Mouse (Mus musculus): Measurements from ENCODE around the gene Dis3l. TPM values are rescaled to one million over a fixed set of nuclear protein-coding genes. Genes with fewer than 3 reads are reported as not detected.
A peak's percentile ranks its signal among the peaks of the same experiment; 100 is the strongest.

The Dis3l gene
- polyA plus RNA-seq, 1 experiment from 2014 or later, result 13.9 TPM

GRCm38 (mm10) chr9:64376380-64376779 is 35.3 kb upstream of the Dis3l start:
- ATAC-seq (replicated peaks; ENCODE audit: low FRiP score, low read depth), result no peak
- H3K9me3 ChIP-seq (replicated peaks; ENCODE audit: low read length), result no peaks in the 10 kb centered on the region
- 75% methylated on average over 2 of the region's 2 CpGs for WGBS
- no peaks in the 10 kb centered on the region for H3K4me1 ChIP-seq (replicated peaks; ENCODE audit: insufficient read depth, low read length)
- H3K4me3 ChIP-seq (replicated peaks; ENCODE audit: low read depth, low read length), result no peak overlapping the region
- H3K9ac ChIP-seq (ENCODE audit: low read depth, low read length), result no peak overlapping the region
- DNase-seq (ENCODE audit: low spot score), result no peak
- TF ChIP-seq CTCF (IDR thresholded peaks at IDR 0.05; ENCODE audit: low read depth), result no peak
- no peaks in the 10 kb centered on the region for H3K36me3 ChIP-seq (ENCODE audit: insufficient read depth, low read length)
- H3K4me2 ChIP-seq (ENCODE audit: low read length), result no peak overlapping the region
- H3K27ac ChIP-seq, result no peak overlapping the region
- no peaks in the 10 kb centered on the region for H3K27me3 ChIP-seq (ENCODE audit: insufficient read depth, low read length)

GRCm38 (mm10) chr9:64371305-64371819 is 30.3 kb upstream of the Dis3l start:
- Histone ChIP-seq H3K4me2 (ENCODE audit: low read length) (no peak overlapping the region), H3K9ac (ENCODE audit: low read depth, low read length) (no peak overlapping the region), H3K36me3 (ENCODE audit: insufficient read depth, low read length) (no peaks in the 10 kb centered on the region), H3K9me3 (replicated peaks; ENCODE audit: low read length) (no peaks in the 10 kb centered on the region), H3K4me3 (replicated peaks; ENCODE audit: low read depth, low read length) (no peak overlapping the region), H3K4me1 (replicated peaks; ENCODE audit: insufficient read depth, low read length) (no peaks in the 10 kb centered on the region), H3K27me3 (ENCODE audit: insufficient read depth, low read length) (no peaks in the 10 kb centered on the region), H3K27ac (no peak overlapping the region)
- TF ChIP-seq CTCF (IDR thresholded peaks at IDR 0.05; ENCODE audit: low read depth), result no peak
- WGBS, result 54% methylated on average over 11 of the region's 11 CpGs
- DNase-seq (ENCODE audit: low spot score) (no peak), ATAC-seq (replicated peaks; ENCODE audit: low FRiP score, low read depth) (no peak)

GRCm38 (mm10) chr9:64369871-64370270 is 28.8 kb upstream of the Dis3l start:
- no peak overlapping the region for H3K27ac ChIP-seq
- DNase-seq (ENCODE audit: low spot score) (no peak), ATAC-seq (replicated peaks; ENCODE audit: low FRiP score, low read depth) (no peak)
- H3K4me1 ChIP-seq (replicated peaks; ENCODE audit: insufficient read depth, low read length), result no peaks in the 10 kb centered on the region
- H3K4me3 ChIP-seq (replicated peaks; ENCODE audit: low read depth, low read length), result no peak overlapping the region
- H3K36me3 ChIP-seq (ENCODE audit: insufficient read depth, low read length), result no peaks in the 10 kb centered on the region
- no peaks in the 10 kb centered on the region for H3K27me3 ChIP-seq (ENCODE audit: insufficient read depth, low read length)
- no peak overlapping the region for H3K9ac ChIP-seq (ENCODE audit: low read depth, low read length)
- no peak overlapping the region for H3K4me2 ChIP-seq (ENCODE audit: low read length)
- no peaks in the 10 kb centered on the region for H3K9me3 ChIP-seq (replicated peaks; ENCODE audit: low read length)
- WGBS, result 52% methylated on average over 7 of the region's 7 CpGs
- no peak for TF ChIP-seq CTCF (IDR thresholded peaks at IDR 0.05; ENCODE audit: low read depth)

- 84% methylated on average over 9 of the region's 9 CpGs for whole genome bisulfite sequencing
- no peak overlapping the region for H3K4me3 ChIP-seq (replicated peaks; ENCODE audit: low read depth, low read length)
- DNase-seq (ENCODE audit: low spot score) (no peak), ATAC-seq (replicated peaks; ENCODE audit: low FRiP score, low read depth) (no peak)
- H3K36me3 ChIP-seq (ENCODE audit: insufficient read depth, low read length), result no peaks in the 10 kb centered on the region
- no peaks in the 10 kb centered on the region for H3K4me1 ChIP-seq (replicated peaks; ENCODE audit: insufficient read depth, low read length)
- H3K9ac ChIP-seq (ENCODE audit: low read depth, low read length), result no peak overlapping the region
- no peak overlapping the region for H3K4me2 ChIP-seq (ENCODE audit: low read length)
- H3K9me3 ChIP-seq (replicated peaks; ENCODE audit: low read length), result no peaks in the 10 kb centered on the region
- no peak overlapping the region for H3K27ac ChIP-seq
- no peak for TF ChIP-seq CTCF (IDR thresholded peaks at IDR 0.05; ENCODE audit: low read depth)
- no peaks in the 10 kb centered on the region for H3K27me3 ChIP-seq (ENCODE audit: insufficient read depth, low read length)
Measured at GRCm38 (mm10) chr9:64361231-64361950, 20.3 kb upstream of the Dis3l start.

GRCm38 (mm10) chr9:64355627-64356026 is 14.5 kb upstream of the Dis3l start:
- H3K4me1 ChIP-seq (replicated peaks; ENCODE audit: insufficient read depth, low read length), result no peaks in the 10 kb centered on the region
- H3K4me2 ChIP-seq (ENCODE audit: low read length), result no peak overlapping the region
- ATAC-seq (replicated peaks; ENCODE audit: low FRiP score, low read depth), result no peak
- H3K9me3 ChIP-seq (replicated peaks; ENCODE audit: low read length), result no peaks in the 10 kb centered on the region
- no peak overlapping the region for H3K9ac ChIP-seq (ENCODE audit: low read depth, low read length)
- H3K27me3 ChIP-seq (ENCODE audit: insufficient read depth, low read length), result no peaks in the 10 kb centered on the region
- H3K36me3 ChIP-seq (ENCODE audit: insufficient read depth, low read length), result no peaks in the 10 kb centered on the region
- WGBS, result 90% methylated on average over 7 of the region's 7 CpGs
- no peak overlapping the region for H3K4me3 ChIP-seq (replicated peaks; ENCODE audit: low read depth, low read length)
- H3K27ac ChIP-seq, result no peak overlapping the region
- DNase-seq (ENCODE audit: low spot score), result no peak
- no peak for TF ChIP-seq CTCF (IDR thresholded peaks at IDR 0.05; ENCODE audit: low read depth)

GRCm38 (mm10) chr9:64351191-64351590 is 10.1 kb upstream of the Dis3l start:
- H3K9me3 ChIP-seq (replicated peaks; ENCODE audit: low read length), result no peaks in the 10 kb centered on the region
- ATAC-seq (replicated peaks; ENCODE audit: low FRiP score, low read depth), result no peak
- no peaks in the 10 kb centered on the region for H3K4me1 ChIP-seq (replicated peaks; ENCODE audit: insufficient read depth, low read length)
- H3K36me3 ChIP-seq (ENCODE audit: insufficient read depth, low read length), result no peaks in the 10 kb centered on the region
- H3K9ac ChIP-seq (ENCODE audit: low read depth, low read length), result no peak overlapping the region
- peak; percentile 25 for DNase-seq (ENCODE audit: low spot score)
- peak; percentile 73 for TF ChIP-seq CTCF (IDR thresholded peaks at IDR 0.05; ENCODE audit: low read depth)
- H3K4me3 ChIP-seq (replicated peaks; ENCODE audit: low read depth, low read length), result no peak overlapping the region
- H3K27me3 ChIP-seq (ENCODE audit: insufficient read depth, low read length), result no peaks in the 10 kb centered on the region
- H3K4me2 ChIP-seq (ENCODE audit: low read length), result no peak overlapping the region
- 40% methylated on average over 3 of the region's 3 CpGs for WGBS
- H3K27ac ChIP-seq, result no peak overlapping the region
